Comparison of ENCODE assay signal across 16 mouse cellular contexts in the genomic region with DNA sequence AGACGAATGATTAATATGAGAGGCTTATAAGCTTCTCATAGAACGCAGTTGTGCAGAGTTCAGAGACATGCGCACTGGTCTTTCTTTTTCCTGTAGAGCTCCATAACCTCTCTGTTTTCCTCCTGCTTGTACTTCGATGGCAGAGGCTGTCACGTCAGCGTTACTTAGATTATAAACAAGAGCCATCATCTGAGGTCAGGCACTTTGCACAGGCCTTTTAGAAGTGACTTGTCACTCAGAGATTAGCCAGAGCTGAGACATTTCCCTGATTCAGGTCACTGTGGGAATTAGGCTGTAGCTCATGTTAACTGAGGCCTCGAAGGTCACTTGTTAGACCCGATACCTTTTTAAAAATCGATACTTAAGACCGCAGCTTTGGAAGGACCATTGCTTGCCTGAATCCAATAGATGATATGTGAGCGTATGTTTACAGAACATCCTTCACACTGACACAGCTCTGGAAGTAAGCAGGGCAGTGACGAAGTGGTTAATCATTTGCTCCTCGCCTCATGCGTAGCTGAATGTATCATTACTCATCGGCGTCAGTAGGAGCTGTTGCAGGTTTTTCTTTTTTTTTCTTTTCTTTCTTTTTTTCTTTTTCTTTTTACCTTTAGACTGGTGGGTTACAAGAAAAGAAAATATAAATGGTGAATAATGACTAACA.
DNase-seq lines count a peak whose midpoint lies in the region; ATAC-seq and TF ChIP-seq lines count a peak whose summit lies in the region.
"Had no signal": no experiment of that assay in that cellular context is flagged by ENCODE, and none has a peak within 500 bp of the region (broad histone marks: within the 10 kb centered on the region; RNA-seq: fewer than 3 reads in every experiment).

No protein-coding gene starts in this region.

- no peaks in the 10 kb centered on the region for H3K27me3 ChIP-seq in hindbrain, embryonic 11.5 days (ENCODE audit: control insufficient read depth, insufficient read depth, low read length)
- no peaks in the 10 kb centered on the region for H3K27me3 ChIP-seq in hindbrain, embryonic 10.5 days (ENCODE audit: insufficient read depth, poor library complexity, severe bottlenecking)
- H3K27me3 ChIP-seq in intestine, postnatal 0 days (replicated peaks; ENCODE audit: control insufficient read depth, insufficient read depth, low read length), result no peaks in the 10 kb centered on the region
- H3K27me3 ChIP-seq in cerebellum, adult 2 months (ENCODE audit: control insufficient read depth, insufficient read depth, low read length), result no peaks in the 10 kb centered on the region
- H3K27me3 ChIP-seq: embryonic facial prominence, embryonic 12.5 days; forebrain, embryonic 15.5 days; lung, embryonic 15.5 days; midbrain, embryonic 15.5 days had no signal

- no peaks in the 10 kb centered on the region for H3K36me3 ChIP-seq in hindbrain, embryonic 11.5 days (ENCODE audit: control insufficient read depth, insufficient read depth, low read length)
- H3K36me3 ChIP-seq in hindbrain, embryonic 10.5 days, result no peaks in the 10 kb centered on the region
- no peaks in the 10 kb centered on the region for H3K36me3 ChIP-seq in intestine, postnatal 0 days (ENCODE audit: control insufficient read depth, insufficient read depth)
- H3K36me3 ChIP-seq: embryonic facial prominence, embryonic 12.5 days; forebrain, embryonic 15.5 days; lung, embryonic 15.5 days; midbrain, embryonic 15.5 days had no signal

- 0 out of 2 replicates have a peak, but pooled peaks have one; percentile 35 for ATAC-seq in hindbrain, embryonic 11.5 days (ENCODE audit: low FRiP score)
- no peak for ATAC-seq in intestine, postnatal 0 days
- ATAC-seq: forebrain, embryonic 15.5 days; inflammation-experienced regulatory T-cells, adult 6 months; midbrain, embryonic 15.5 days had no signal

- H3K9ac ChIP-seq in hindbrain, embryonic 11.5 days (ENCODE audit: low read depth, low read length), result no peak overlapping the region
- H3K9ac ChIP-seq in intestine, postnatal 0 days (ENCODE audit: low read depth, low read length), result no peak overlapping the region
- H3K9ac ChIP-seq: embryonic facial prominence, embryonic 12.5 days; forebrain, embryonic 15.5 days; lung, embryonic 15.5 days; midbrain, embryonic 15.5 days had no signal

- H3K9me3 ChIP-seq in hindbrain, embryonic 11.5 days (ENCODE audit: control insufficient read depth, low read length), result no peaks in the 10 kb centered on the region
- H3K9me3 ChIP-seq in hindbrain, embryonic 10.5 days, result no peaks in the 10 kb centered on the region
- H3K9me3 ChIP-seq in intestine, postnatal 0 days (ENCODE audit: control insufficient read depth), result no peaks in the 10 kb centered on the region
- H3K9me3 ChIP-seq: embryonic facial prominence, embryonic 12.5 days; forebrain, embryonic 15.5 days; lung, embryonic 15.5 days; midbrain, embryonic 15.5 days had no signal

- peak; percentile 10 for DNase-seq in hindbrain, embryonic 11.5 days (ENCODE audit: low spot score)
- no peak for DNase-seq in hindbrain, embryonic 10.5 days (ENCODE audit: low spot score)
- DNase-seq in embryo, embryonic 10.5 days (ENCODE audit: low spot score), result peak; percentile 24
- peak; percentile 29 to 55 for DNase-seq in kidney, postnatal 4 days
- DNase-seq in cerebellum, adult 2 months, result no peak
- DNase-seq in layer of hippocampus, postnatal 25 days (ENCODE audit: extremely low spot score in 1 of 2, low spot score in 1 of 2), result no peak
- DNase-seq in cerebellum, postnatal 36 days, result no peak
- DNase-seq: adrenal gland, postnatal 25 days; cerebellum, adult 11 months; spleen, adult 18-20 months had no signal

- H3K4me2 ChIP-seq in hindbrain, embryonic 11.5 days (replicated peaks; ENCODE audit: low read depth, low read length), result no peak overlapping the region
- peak overlapping the region; percentile 35; the same call in 1 of the 2 replicates for H3K4me2 ChIP-seq in intestine, postnatal 0 days (replicated peaks; ENCODE audit: low read depth)
- H3K4me2 ChIP-seq: embryonic facial prominence, embryonic 12.5 days; forebrain, embryonic 15.5 days; lung, embryonic 15.5 days; midbrain, embryonic 15.5 days had no signal

- H3K4me3 ChIP-seq in hindbrain, embryonic 11.5 days (ENCODE audit: low read depth, low read length), result no peak overlapping the region
- H3K4me3 ChIP-seq in hindbrain, embryonic 10.5 days, result no peak overlapping the region
- no peak overlapping the region for H3K4me3 ChIP-seq in intestine, postnatal 0 days (ENCODE audit: low read depth, low read length)
- H3K4me3 ChIP-seq in cerebellum, adult 2 months (replicated peaks; ENCODE audit: insufficient read depth, low read depth, low read length), result no peak overlapping the region
- H3K4me3 ChIP-seq: embryonic facial prominence, embryonic 12.5 days; forebrain, embryonic 15.5 days; lung, embryonic 15.5 days; midbrain, embryonic 15.5 days had no signal

- no peaks in the 10 kb centered on the region for H3K4me1 ChIP-seq in hindbrain, embryonic 11.5 days (replicated peaks; ENCODE audit: control insufficient read depth, insufficient read depth, low read length)
- H3K4me1 ChIP-seq in hindbrain, embryonic 10.5 days (replicated peaks), result peaks cover 5% of the 10 kb centered on the region; the same call in 1 of the 2 replicates
- no peaks in the 10 kb centered on the region for H3K4me1 ChIP-seq in intestine, postnatal 0 days (replicated peaks; ENCODE audit: control insufficient read depth, insufficient read depth, low read length)
- H3K4me1 ChIP-seq in cerebellum, adult 2 months (ENCODE audit: control insufficient read depth, insufficient read depth, low read length), result no peaks in the 10 kb centered on the region
- H3K4me1 ChIP-seq: embryonic facial prominence, embryonic 12.5 days; forebrain, embryonic 15.5 days; lung, embryonic 15.5 days; midbrain, embryonic 15.5 days had no signal

- no peak for TF ChIP-seq POLR2A in cerebellum, adult 2 months (IDR thresholded peaks at IDR 0.05; ENCODE audit: borderline replicate concordance, insufficient read depth, low read length)

- 59% methylated on average over 16 of the region's 16 CpGs for WGBS in hindbrain, embryonic 11.5 days
- 76% methylated on average over 16 of the region's 16 CpGs for WGBS in hindbrain, embryonic 10.5 days
- WGBS in intestine, postnatal 0 days, result 22% methylated on average over 16 of the region's 16 CpGs
- WGBS in cerebellum, adult 2 months, result 94% methylated on average over 16 of the region's 16 CpGs

- no peak overlapping the region for H3K27ac ChIP-seq in hindbrain, embryonic 11.5 days (ENCODE audit: low read depth, low read length)
- no peak overlapping the region for H3K27ac ChIP-seq in hindbrain, embryonic 10.5 days
- no peak overlapping the region for H3K27ac ChIP-seq in intestine, postnatal 0 days (ENCODE audit: low read depth, low read length)
- H3K27ac ChIP-seq in cerebellum, adult 2 months (ENCODE audit: insufficient read depth, low read length), result no peak overlapping the region
- H3K27ac ChIP-seq: embryonic facial prominence, embryonic 12.5 days; forebrain, embryonic 15.5 days; lung, embryonic 15.5 days; midbrain, embryonic 15.5 days had no signal

- no peak for TF ChIP-seq CTCF in intestine, postnatal 0 days (IDR thresholded peaks at IDR 0.05; ENCODE audit: low read depth)
- no peak for TF ChIP-seq CTCF in cerebellum, adult 2 months (IDR thresholded peaks at IDR 0.05; ENCODE audit: borderline replicate concordance, insufficient read depth, low read depth, low read length)

Comparison
In these comparisons a context has a peak if more than half of its experiments do, and no peak if none do; other contexts are left out.
1. DNase-seq: peak in hindbrain, embryonic 11.5 days (single experiment), embryo, embryonic 10.5 days (single experiment) and kidney, postnatal 4 days (2 of 2); none in hindbrain, embryonic 10.5 days (single experiment), cerebellum, adult 2 months (0 of 2), layer of hippocampus, postnatal 25 days (0 of 2) and cerebellum, postnatal 36 days (0 of 2).